Mouse (Mus musculus) C2C12 (cell line): ENCODE data around the gene Zbtb12.

Experiments
- CTCF ChIP-seq: IDR thresholded peaks from one replicate; pipeline ENCODE4 v1.5.1; 2011; ENCODE audit not compliant: control insufficient read depth, insufficient read depth, insufficient read length
- MAX ChIP-seq: IDR thresholded peaks from one replicate; pipeline ENCODE4 v1.6.1; 2011; ENCODE audit warnings: mild to moderate bottlenecking, control low read depth

DNA sequence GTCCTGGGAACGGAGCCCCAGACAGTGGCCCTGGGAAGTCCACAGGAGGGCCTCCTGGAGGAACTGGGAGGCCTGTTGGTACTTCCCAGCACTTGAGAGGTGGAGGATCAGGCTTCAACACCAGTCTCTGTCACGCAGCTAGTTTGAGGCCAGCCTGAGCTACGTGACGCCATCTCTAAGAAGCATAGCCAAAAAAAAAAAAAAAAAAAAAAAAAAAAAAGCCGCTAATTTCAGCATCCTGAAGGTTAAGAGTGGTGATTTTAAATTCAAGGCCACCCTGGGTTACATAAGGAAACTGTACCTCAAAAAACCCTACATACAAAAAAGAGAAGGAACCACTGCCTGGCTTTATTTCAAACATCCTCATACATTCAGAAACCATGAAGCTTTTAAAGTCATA lies 45.0 kb downstream of the Zbtb12 start:
- no peak for TF ChIP-seq CTCF
- no peak for TF ChIP-seq MAX
